Mouse (Mus musculus) neural tube, embryonic 14.5 days (tissue): Measurements from ENCODE around the gene Il34. TPM values are rescaled to one million over a fixed set of nuclear protein-coding genes. Genes with fewer than 3 reads are reported as not detected.
A peak's percentile ranks its signal among the peaks of the same experiment; 100 is the strongest.

Source experiments
- ATAC-seq: fragments of 200-750 bp; cut with Nextera tagmentation; 2 replicates; pipeline ENCODE4 v1.8.0; 2017; ENCODE audit warnings: low read depth, mild to moderate bottlenecking, moderate TSS enrichment, moderate library complexity
- H3K27ac ChIP-seq: fragments of 300-500 bp; sonication (generic); 2 replicates; pipeline ENCODE4 v1.5.1; 2014; ENCODE audit warnings: low read depth, mild to moderate bottlenecking, control low read depth, low read length, moderate library complexity, mixed read lengths
- H3K27me3 ChIP-seq: fragments of 300-500 bp; sonication (generic); 2 replicates; pipeline ENCODE4 v1.6.1; 2014; ENCODE audit warnings: low read length; ENCODE audit not compliant: control insufficient read depth, insufficient read depth
- H3K36me3 ChIP-seq: fragments of 300-500 bp; sonication (generic); 2 replicates; pipeline ENCODE4 v1.6.1; 2014; ENCODE audit warnings: low read length, mixed read lengths; ENCODE audit not compliant: control insufficient read depth, insufficient read depth
- H3K4me1 ChIP-seq: fragments of 300-500 bp; sonication (generic); 2 replicates; pipeline ENCODE4 v1.6.1; 2014; ENCODE audit warnings: low read length; ENCODE audit not compliant: control insufficient read depth, insufficient read depth
- H3K4me2 ChIP-seq: fragments of 300-500 bp; sonication (generic); 2 replicates; pipeline ENCODE4 v1.6.1; 2014; ENCODE audit warnings: mild to moderate bottlenecking, low read depth, low read length, control low read depth
- H3K4me3 ChIP-seq: fragments of 300-500 bp; sonication (generic); 2 replicates; pipeline ENCODE4 v1.5.1; 2014; ENCODE audit warnings: low read depth, low read length, control low read depth, mixed read lengths
- H3K9ac ChIP-seq: fragments of 300-500 bp; sonication (generic); replicated peaks from 2 replicates; pipeline ENCODE4 v1.6.1; 2014; ENCODE audit warnings: low read depth, mild to moderate bottlenecking, control low read depth, low read length, mixed read lengths
- H3K9me3 ChIP-seq: fragments of 300-500 bp; sonication (generic); 2 replicates; pipeline ENCODE4 v1.6.1; 2016; ENCODE audit warnings: low read length; ENCODE audit not compliant: control insufficient read depth
- WGBS: fragments of 180-500 bp; shearing (Covaris S2); extraction: QIAGEN DNeasy Blood & Tissue Kit; methylation state at CpG from one replicate; pipeline ENCODE4 v1.1.7; 2014; 5-methylcytosine and 5-hydroxymethylcytosine counted together
- polyA plus RNA-seq: library from polyadenylated mRNA; unstranded; fragments of >200 nt; fragmentation: Nextera tagmentation; extraction: Ambion mirVana; gene quantifications from 2 replicates; pipeline ENCODE4 v1.2.1, GENCODE M21; 2014

Il34 gene
- polyA plus RNA-seq, 1 experiment from 2014 or later: 1.2 TPM

DNA sequence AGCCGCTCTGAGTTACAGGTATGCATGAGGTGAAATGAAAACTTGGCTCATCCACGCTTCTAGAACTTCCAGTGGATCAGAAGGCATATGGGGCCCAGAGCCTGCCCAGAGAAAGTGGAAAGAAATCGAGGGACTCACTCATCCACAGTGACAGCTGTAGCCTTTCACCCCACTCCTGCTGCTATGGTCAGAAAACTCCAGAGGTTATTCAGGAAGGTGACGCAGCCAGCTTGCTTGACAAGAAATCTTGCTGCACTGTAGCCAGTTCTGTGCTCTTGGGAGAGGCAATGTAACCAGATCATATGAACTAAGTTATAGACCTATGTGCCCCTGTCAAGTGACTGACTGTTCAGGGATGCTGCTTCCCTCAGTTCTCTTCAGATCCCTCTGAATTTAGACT lies 109.7 kb downstream of the Il34 start:
- 85% methylated on average over 4 of the region's 4 CpGs for WGBS

GRCm38 (mm10) chr8:110695431-110695830 lies 110.3 kb downstream of the Il34 start:
- 74% methylated on average over 5 of the region's 5 CpGs for WGBS
- Histone ChIP-seq H3K9ac (no peak overlapping the region), H3K4me2 (no peak overlapping the region), H3K36me3 (peaks cover 7% of the 10 kb centered on the region; the same call in 1 of the 2 replicates), H3K4me3 (no peak overlapping the region), H3K27me3 (no peaks in the 10 kb centered on the region), H3K4me1 (peaks cover 8% of the 10 kb centered on the region; the same call in 1 of the 2 replicates), H3K27ac (peak overlapping the region; percentile 36; the same call in 1 of the 2 replicates), H3K9me3 (no peaks in the 10 kb centered on the region)
- ATAC-seq: no peak

More for the DNA sequence above, 109.7 kb downstream of the Il34 start:
- Histone ChIP-seq H3K36me3 (peaks cover 7% of the 10 kb centered on the region; the same call in 1 of the 2 replicates), H3K4me1 (peaks cover 8% of the 10 kb centered on the region; the same call in 1 of the 2 replicates), H3K9me3 (no peaks in the 10 kb centered on the region), H3K9ac (no peak overlapping the region), H3K27ac (no peak overlapping the region), H3K27me3 (no peaks in the 10 kb centered on the region), H3K4me2 (no peak overlapping the region), H3K4me3 (no peak overlapping the region)
- ATAC-seq: no peak

DNA sequence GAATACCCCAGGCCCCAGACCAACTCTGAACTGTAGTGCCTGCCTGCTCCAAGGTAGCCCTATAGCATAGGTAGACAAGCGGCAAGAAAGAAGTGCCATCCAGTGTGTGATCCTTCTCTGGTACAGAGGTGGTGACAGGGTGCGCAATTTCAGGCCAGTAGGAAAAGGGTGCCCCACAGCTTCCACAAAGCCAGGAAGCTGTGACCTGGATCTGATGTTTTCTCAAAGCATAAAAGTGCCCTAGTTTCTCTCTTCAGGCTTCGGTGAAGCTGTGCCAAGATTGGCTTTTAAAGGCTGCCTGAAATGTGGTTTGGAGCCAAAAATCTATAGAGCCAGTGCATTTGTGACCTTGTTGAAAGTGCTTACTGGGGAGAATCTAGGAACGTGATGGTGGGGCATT lies 110.9 kb downstream of the Il34 start:
- H3K36me3 ChIP-seq: peaks cover 7% of the 10 kb centered on the region; the same call in 1 of the 2 replicates
- H3K27ac ChIP-seq: peak overlapping the region; percentile 36; the same call in 1 of the 2 replicates
- no peak overlapping the region for H3K9ac ChIP-seq
- H3K4me1 ChIP-seq: peaks cover 8% of the 10 kb centered on the region; the same call in 1 of the 2 replicates
- no peak overlapping the region for H3K4me3 ChIP-seq
- no peaks in the 10 kb centered on the region for H3K9me3 ChIP-seq
- no peak overlapping the region for H3K4me2 ChIP-seq
- WGBS: 79% methylated on average over 4 of the region's 4 CpGs
- H3K27me3 ChIP-seq: no peaks in the 10 kb centered on the region
- no peak for ATAC-seq

GRCm38 (mm10) chr8:110694226-110694625 lies 111.5 kb downstream of the Il34 start:
- Histone ChIP-seq H3K4me3 (no peak overlapping the region), H3K27me3 (no peaks in the 10 kb centered on the region), H3K4me2 (no peak overlapping the region), H3K36me3 (peaks cover 7% of the 10 kb centered on the region; the same call in 1 of the 2 replicates), H3K4me1 (peaks cover 8% of the 10 kb centered on the region; the same call in 1 of the 2 replicates), H3K27ac (peak overlapping the region; percentile 16), H3K9me3 (no peaks in the 10 kb centered on the region), H3K9ac (no peak overlapping the region)
- ATAC-seq: no peak
- WGBS: 85% methylated on average over 5 of the region's 5 CpGs

Other genes with a start within 250 kb of the Il34 start
- gene Vac14, start 187.3 kb downstream of the Il34 start, polyA plus RNA-seq: 31.1 and 31.6 TPM in 2 replicates
- gene Mtss1l, start 84.4 kb downstream of the Il34 start, polyA plus RNA-seq: 23.9 and 24.9 TPM in 2 replicates
- 64.6 and 78.1 TPM in 2 replicates for gene Cog4, start 40.7 kb upstream of the Il34 start, polyA plus RNA-seq
- 87.3 and 109 TPM in 2 replicates for gene Sf3b3, start 40.9 kb upstream of the Il34 start, polyA plus RNA-seq
- gene Fuk, start 96.6 kb upstream of the Il34 start, polyA plus RNA-seq: 3.9 and 5.4 TPM in 2 replicates
- 12.7 and 15.0 TPM in 2 replicates for gene St3gal2, start 114.0 kb upstream of the Il34 start, polyA plus RNA-seq
- 14.0 and 14.8 TPM in 2 replicates for gene Ddx19a, start 191.9 kb upstream of the Il34 start, polyA plus RNA-seq
- gene Ddx19b, start 225.8 kb upstream of the Il34 start, polyA plus RNA-seq: 6.3 and 7.6 TPM in 2 replicates
- gene Aars, start 227.2 kb upstream of the Il34 start, polyA plus RNA-seq: 76.4 and 93.5 TPM in 2 replicates